Mouse (Mus musculus) cerebellum, adult 2 months (tissue): ENCODE results near the gene Ksr2. TPM values are rescaled to one million over a fixed set of nuclear protein-coding genes. Genes with fewer than 3 reads are reported as not detected.
A peak's percentile ranks its signal among the peaks of the same experiment; 100 is the strongest.

Experiments
- DNase-seq, 2 experiments: peaks; one replicate each; pipeline ENCODE4 v3.0.0; 2021
- H3K27ac ChIP-seq: fragments of 200-500 bp; 2 replicates; pipeline ENCODE4 v1.5.1; 2012; ENCODE audit warnings: low read length, control low read depth, inconsistent platforms; ENCODE audit not compliant: insufficient read depth
- H3K27me3 ChIP-seq: fragments of 200-500 bp; 2 replicates; pipeline ENCODE4 v1.6.1; 2012; ENCODE audit warnings: inconsistent platforms, mild to moderate bottlenecking, low read length, moderate library complexity; ENCODE audit not compliant: control insufficient read depth, insufficient read depth
- H3K4me1 ChIP-seq: fragments of 200-500 bp; 2 replicates; pipeline ENCODE4 v1.6.1; 2011; ENCODE audit warnings: low read length; ENCODE audit not compliant: control insufficient read depth, insufficient read depth
- H3K4me3 ChIP-seq: fragments of 200-500 bp; replicated peaks from 2 replicates; pipeline ENCODE3; 2011; ENCODE audit warnings: mild to moderate bottlenecking, low read depth, low read length, control low read depth; ENCODE audit not compliant: insufficient read depth
- CTCF ChIP-seq: fragments of 200-500 bp; IDR thresholded peaks from 2 replicates; pipeline ENCODE4 v1.5.1; 2011; ENCODE audit warnings: low read depth, mild to moderate bottlenecking, control low read depth, low read length, moderate library complexity, borderline replicate concordance; ENCODE audit not compliant: insufficient read depth
- POLR2A ChIP-seq: fragments of 200-500 bp; IDR thresholded peaks from 2 replicates; pipeline ENCODE4 v1.6.1; 2011; ENCODE audit warnings: low read length, control low read depth, borderline replicate concordance; ENCODE audit not compliant: insufficient read depth
- WGBS: fragments of 180-500 bp; shearing (Covaris S2); methylation state at CpG from one replicate; pipeline ENCODE4 v1.1.7; 2018; 5-methylcytosine and 5-hydroxymethylcytosine counted together
- polyA plus RNA-seq: library from polyadenylated mRNA; depleted of rRNA; stranded (reverse); fragments of >200 nt; gene quantifications from 2 replicates; pipeline ENCODE4 v1.2.3, GENCODE M21; 2012

The Ksr2 gene
- polyA plus RNA-seq, 1 experiment: 12.1 TPM

DNA sequence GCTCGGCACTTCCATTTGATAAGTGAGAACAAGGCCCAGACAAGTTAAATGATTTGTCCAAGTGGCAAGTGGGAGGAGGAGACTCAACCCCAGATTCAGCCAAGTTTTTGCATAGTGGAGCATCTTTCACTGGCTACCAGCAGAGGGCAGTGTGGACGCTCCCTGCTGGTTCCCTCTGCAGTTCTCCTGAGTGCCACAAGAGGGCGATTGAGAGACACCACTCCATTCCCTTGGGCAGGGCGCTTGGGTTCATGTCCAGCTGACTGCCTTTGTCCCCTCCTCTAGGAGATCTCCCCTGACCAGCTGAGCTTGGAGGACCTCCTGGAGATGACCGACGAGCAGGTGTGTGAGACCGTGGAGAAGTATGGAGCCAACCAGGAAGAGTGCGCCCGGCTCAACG, 91.4 kb downstream of the Ksr2 start:
- H3K27me3 ChIP-seq: no peaks in the 10 kb centered on the region
- no peak overlapping the region for H3K27ac ChIP-seq
- no peaks in the 10 kb centered on the region for H3K4me1 ChIP-seq
- peak; percentile 70 to 82 for DNase-seq
- TF ChIP-seq POLR2A: no peak
- peak; percentile 100 for TF ChIP-seq CTCF
- no peak overlapping the region for H3K4me3 ChIP-seq
- 65% methylated on average over 10 of the region's 10 CpGs for WGBS

DNA sequence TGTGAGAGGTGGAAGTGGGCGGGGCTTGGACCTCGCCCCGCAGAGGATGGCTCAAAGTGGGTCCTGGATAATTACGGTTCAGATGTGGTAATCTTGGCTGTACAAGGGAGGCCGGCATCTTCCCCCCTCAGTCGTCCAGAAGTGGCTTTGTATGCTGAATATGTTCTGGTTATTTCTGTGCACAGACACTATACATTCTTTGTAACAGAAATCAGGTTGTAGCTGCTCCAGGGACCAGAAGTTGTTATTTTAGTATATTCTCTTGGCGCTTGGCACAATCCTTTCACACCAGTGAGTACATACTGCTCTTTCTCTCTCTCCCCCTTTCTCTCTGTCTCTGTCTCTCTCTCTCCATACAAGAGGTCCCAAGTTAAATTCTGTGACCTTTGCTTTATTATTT, 92.0 kb downstream of the Ksr2 start:
- 76% methylated on average over 7 of the region's 7 CpGs for WGBS
- TF ChIP-seq CTCF (no peak), POLR2A (no peak)
- no peak overlapping the region for H3K4me3 ChIP-seq
- H3K27me3 ChIP-seq: no peaks in the 10 kb centered on the region
- no peak overlapping the region for H3K27ac ChIP-seq
- no peak for DNase-seq
- no peaks in the 10 kb centered on the region for H3K4me1 ChIP-seq

DNA sequence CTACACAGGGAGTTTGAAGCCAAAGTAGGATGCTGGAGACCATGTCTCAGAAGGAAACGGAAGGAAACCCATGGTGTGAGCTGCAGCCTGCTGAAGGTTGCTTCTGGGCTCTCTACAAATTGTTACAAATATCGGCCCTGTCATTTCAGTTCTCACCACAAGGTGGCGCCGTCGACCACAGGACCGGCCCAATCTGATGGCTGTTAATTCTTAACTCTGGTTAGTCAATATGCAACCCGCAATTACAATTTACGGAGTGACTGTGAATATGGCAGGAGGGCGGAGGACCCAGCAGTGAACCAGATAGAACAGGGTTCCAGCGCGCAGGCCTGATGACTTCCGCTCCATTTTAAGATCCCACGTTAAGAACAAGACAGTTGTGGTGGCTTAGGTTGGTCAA, 92.6 kb downstream of the Ksr2 start:
- Histone ChIP-seq H3K27me3 (no peaks in the 10 kb centered on the region), H3K4me1 (no peaks in the 10 kb centered on the region), H3K27ac (no peak overlapping the region), H3K4me3 (no peak overlapping the region)
- peak; percentile 50 to 77 for DNase-seq
- TF ChIP-seq POLR2A: no peak
- peak; percentile 90 for TF ChIP-seq CTCF
- WGBS: 33% methylated on average over 13 of the region's 13 CpGs

DNA sequence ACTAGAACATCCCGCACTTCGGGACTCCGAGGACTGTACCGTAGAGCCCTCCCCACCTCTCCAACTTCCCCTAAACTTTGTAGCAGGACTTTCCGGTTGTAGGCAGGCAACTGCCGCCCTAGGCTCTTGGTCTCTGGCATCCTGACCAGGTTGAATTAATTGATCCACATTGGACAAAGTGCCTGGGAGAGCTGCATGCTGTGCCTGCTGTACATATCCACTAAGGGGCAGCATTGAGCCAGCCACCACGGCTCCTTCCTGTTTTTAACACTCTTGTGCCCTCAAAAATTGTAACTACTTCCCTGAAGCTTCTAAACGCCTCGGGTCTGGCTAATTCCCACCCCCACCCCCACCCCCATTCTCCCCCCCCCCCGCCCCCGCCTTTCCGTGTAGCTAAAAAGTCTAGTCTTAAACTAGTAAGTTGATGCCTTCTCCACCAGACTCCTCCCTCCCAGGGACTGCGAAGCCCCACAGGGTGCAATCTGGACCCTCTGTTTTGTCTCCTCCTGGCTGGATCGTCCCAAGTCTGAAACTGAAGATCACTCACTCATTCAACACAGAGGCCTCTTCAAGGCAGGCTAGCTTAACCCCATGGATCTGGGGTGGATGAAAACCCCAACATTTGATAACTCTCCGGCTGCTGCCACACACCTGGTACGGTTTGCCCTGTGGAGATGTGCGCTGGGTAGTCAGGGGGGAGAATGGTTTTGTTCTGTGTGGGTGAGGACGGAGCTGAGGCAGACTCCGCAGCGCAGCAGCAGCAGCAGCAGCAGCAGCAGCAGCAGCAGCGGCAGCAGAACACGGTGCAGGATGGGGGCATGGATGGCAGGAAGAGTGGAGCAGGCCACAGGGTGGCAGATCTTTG, 95.9 kb downstream of the Ksr2 start:
- TF ChIP-seq CTCF: peak; percentile 81
- no peak for TF ChIP-seq POLR2A
- WGBS: 46% methylated on average over 22 of the region's 22 CpGs
- Histone ChIP-seq H3K27me3 (no peaks in the 10 kb centered on the region), H3K4me3 (no peak overlapping the region), H3K27ac (no peak overlapping the region), H3K4me1 (no peaks in the 10 kb centered on the region)
- DNase-seq: peak in 1 of 2 experiments; percentile 36

DNA sequence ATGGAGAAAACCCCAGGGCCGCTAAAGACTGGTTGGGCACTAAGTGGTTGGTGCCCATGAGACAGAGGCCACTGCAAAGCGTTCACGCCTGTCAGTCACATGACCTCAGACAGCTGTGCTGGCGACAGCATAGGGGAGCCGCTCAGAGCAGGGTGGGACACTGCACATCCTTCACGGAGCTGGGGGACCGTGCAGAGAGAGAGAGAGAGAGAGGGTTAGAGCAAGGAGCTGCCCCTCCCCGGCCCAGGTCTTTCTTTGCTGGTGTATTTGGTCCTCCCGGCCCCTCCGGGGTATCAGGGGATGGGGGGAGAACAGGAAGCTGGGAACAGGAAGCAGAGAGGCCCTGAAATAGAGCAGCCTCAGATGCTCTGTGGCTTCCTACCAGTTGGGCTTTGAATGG, 97.1 kb downstream of the Ksr2 start:
- no peak for TF ChIP-seq CTCF
- no peak for TF ChIP-seq POLR2A
- Histone ChIP-seq H3K4me1 (no peaks in the 10 kb centered on the region), H3K27ac (no peak overlapping the region), H3K4me3 (no peak overlapping the region), H3K27me3 (no peaks in the 10 kb centered on the region)
- no peak for DNase-seq
- WGBS: 68% methylated on average over 10 of the region's 10 CpGs

DNA sequence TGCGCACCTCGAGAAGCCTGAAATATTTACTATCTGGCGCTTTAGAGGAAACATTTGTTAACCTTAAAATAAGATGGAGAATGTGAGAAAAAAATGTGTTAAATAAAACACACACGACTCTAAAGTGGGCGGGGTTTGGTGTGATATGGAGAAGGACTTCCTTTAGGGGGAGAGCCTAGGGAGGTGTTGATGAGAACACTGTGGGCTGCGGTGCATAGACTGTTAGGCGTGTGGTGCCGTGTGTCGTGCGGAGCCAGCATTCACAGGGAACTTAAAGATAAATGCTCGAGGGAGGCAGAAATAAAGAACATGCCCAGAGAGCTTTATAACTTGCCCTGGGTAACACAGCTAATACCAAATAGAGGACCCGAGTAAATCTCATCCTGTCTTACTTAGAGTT, 101.6 kb downstream of the Ksr2 start:
- WGBS: 91% methylated on average over 12 of the region's 12 CpGs
- Histone ChIP-seq H3K27me3 (no peaks in the 10 kb centered on the region), H3K27ac (no peak overlapping the region), H3K4me3 (no peak overlapping the region), H3K4me1 (no peaks in the 10 kb centered on the region; the same call in 1 of the 2 replicates)
- no peak for TF ChIP-seq CTCF
- TF ChIP-seq POLR2A: no peak
- no peak for DNase-seq

DNA sequence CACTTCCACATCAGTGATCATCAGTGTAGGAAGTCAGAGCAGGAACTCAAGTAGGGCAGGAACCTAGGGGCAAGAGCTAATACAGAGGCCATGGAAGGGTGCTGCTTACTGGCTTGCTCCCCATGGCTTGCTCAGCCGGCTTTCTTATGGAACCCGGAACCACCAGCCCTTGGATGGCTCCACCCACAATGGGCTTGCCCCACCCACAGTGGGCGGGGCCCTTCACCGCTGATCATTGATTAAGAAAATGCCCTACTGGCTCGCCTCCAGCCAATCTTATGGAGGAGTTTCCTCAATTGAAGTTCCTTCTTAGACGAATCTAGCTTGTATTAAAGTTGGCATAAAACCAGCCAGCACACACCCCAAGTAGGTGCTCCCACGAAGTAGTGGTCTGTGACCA, 102.1 kb downstream of the Ksr2 start:
- no peak overlapping the region for H3K27ac ChIP-seq
- H3K4me3 ChIP-seq: no peak overlapping the region
- 75% methylated on average over 7 of the region's 7 CpGs for WGBS
- no peaks in the 10 kb centered on the region; the same call in 1 of the 2 replicates for H3K4me1 ChIP-seq
- peak in 1 of 2 experiments; percentile 15 for DNase-seq
- no peaks in the 10 kb centered on the region for H3K27me3 ChIP-seq
- TF ChIP-seq CTCF (no peak), POLR2A (no peak)

DNA sequence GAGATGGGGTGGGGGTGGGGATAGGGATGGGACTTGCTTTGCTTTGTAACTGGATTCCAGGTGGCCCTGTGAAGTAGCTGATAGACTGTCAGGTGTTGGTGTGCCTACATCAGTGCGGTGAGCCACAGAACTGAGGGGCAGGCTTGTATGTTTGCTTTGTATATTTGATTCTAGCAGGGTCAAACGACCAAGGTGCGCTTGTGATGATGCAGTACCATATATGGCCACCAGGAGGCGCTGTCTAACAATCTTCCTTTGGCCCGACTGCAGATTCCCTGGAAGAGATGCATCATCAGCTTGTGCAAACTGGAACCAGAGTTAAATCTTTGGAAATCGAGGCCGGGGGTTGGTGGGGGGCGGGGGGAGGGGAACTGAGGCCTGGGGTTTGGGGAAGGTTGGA, 102.8 kb downstream of the Ksr2 start:
- no peak overlapping the region for H3K27ac ChIP-seq
- WGBS: 7% methylated on average over 8 of the region's 8 CpGs
- H3K27me3 ChIP-seq: no peaks in the 10 kb centered on the region
- H3K4me3 ChIP-seq: no peak overlapping the region
- peaks cover 1% of the 10 kb centered on the region; the same call in 1 of the 2 replicates for H3K4me1 ChIP-seq
- TF ChIP-seq CTCF: peak; percentile 84
- no peak for TF ChIP-seq POLR2A
- DNase-seq: peak; percentile 67 to 84
